Mouse (Mus musculus) ES-Bruce4 (cell line): Measurements from ENCODE around the gene Fbxl7. TPM values are rescaled to one million over a fixed set of nuclear protein-coding genes. Genes with fewer than 3 reads are reported as not detected.

Experiments used
- H3K27ac ChIP-seq: 2 replicates; pipeline ENCODE4 v1.5.1; 2012; ENCODE audit warnings: low read length, inconsistent platforms; ENCODE audit not compliant: insufficient read depth
- H3K27me3 ChIP-seq: 2 replicates; pipeline ENCODE4 v1.6.1; 2012; ENCODE audit warnings: mild to moderate bottlenecking, low read length, inconsistent platforms; ENCODE audit not compliant: control insufficient read depth, poor library complexity, insufficient read depth, severe bottlenecking
- H3K36me3 ChIP-seq: 2 replicates; pipeline ENCODE4 v1.6.1; 2012; ENCODE audit warnings: inconsistent platforms, mild to moderate bottlenecking, low read length, moderate library complexity; ENCODE audit not compliant: control insufficient read depth, poor library complexity, insufficient read depth, severe bottlenecking
- H3K4me1 ChIP-seq: one replicate; pipeline ENCODE4 v1.8.1; 2011; ENCODE audit warnings: low read length; ENCODE audit not compliant: control insufficient read depth, insufficient read depth
- H3K4me3 ChIP-seq: 2 replicates; pipeline ENCODE4 v1.5.1; 2011; ENCODE audit warnings: low read depth, mild to moderate bottlenecking, low read length
- H3K9ac ChIP-seq: 2 replicates; pipeline ENCODE4 v1.6.1; 2012; ENCODE audit warnings: low read depth, mild to moderate bottlenecking, inconsistent platforms; ENCODE audit not compliant: poor library complexity, severe bottlenecking
- H3K9me3 ChIP-seq: replicated peaks from 2 replicates; pipeline ENCODE4 v1.6.1; 2012; ENCODE audit warnings: mild to moderate bottlenecking, low read length, inconsistent platforms; ENCODE audit not compliant: control insufficient read depth, poor library complexity, insufficient read depth, severe bottlenecking
- CTCF ChIP-seq: IDR thresholded peaks from one replicate; pipeline ENCODE4 v1.8.1; 2011; ENCODE audit warnings: low read depth, low read length
- EP300 ChIP-seq: IDR thresholded peaks from 2 replicates; pipeline ENCODE4 v1.6.1; 2011; ENCODE audit warnings: low read depth, low read length; ENCODE audit not compliant: insufficient read depth
- POLR2A ChIP-seq: IDR thresholded peaks from one replicate; pipeline ENCODE4 v1.8.1; 2011; ENCODE audit warnings: low read length; ENCODE audit not compliant: insufficient read depth
- polyA plus RNA-seq: library from polyadenylated mRNA; stranded (reverse); fragments of >200 nt; gene quantifications from 2 replicates; pipeline ENCODE4 v1.2.4, GENCODE M21; 2011; ENCODE audit warnings: low read depth; ENCODE audit not compliant: missing spikeins, insufficient read depth, insufficient read length

The Fbxl7 gene
- polyA plus RNA-seq, 1 experiment: 0.75 TPM

DNA sequence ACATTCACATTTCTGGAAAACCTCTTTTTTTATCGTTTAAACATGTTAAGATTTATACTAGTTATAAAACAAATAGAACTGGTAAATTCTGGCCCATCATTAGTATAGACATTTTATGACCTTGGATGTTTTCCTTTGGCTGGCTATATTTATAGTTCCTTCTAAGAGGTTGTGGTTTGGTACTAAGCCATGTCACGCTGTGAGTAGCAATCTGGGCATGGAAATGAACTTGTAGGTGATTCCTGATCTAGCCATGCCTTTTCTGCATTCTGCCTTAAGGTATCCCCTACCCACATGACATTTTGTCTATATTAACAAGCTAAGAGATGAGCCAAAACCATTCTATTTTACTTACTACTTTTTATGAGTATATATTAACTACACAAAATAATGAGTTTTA lies 329.3 kb downstream of the Fbxl7 start:
- H3K4me1 ChIP-seq: no peaks in the 10 kb centered on the region
- H3K9ac ChIP-seq: no peak overlapping the region
- H3K27ac ChIP-seq: no peak overlapping the region
- no peak overlapping the region for H3K4me3 ChIP-seq
- H3K27me3 ChIP-seq: no peaks in the 10 kb centered on the region
- H3K9me3 ChIP-seq: no peaks in the 10 kb centered on the region
- TF ChIP-seq POLR2A: no peak
- no peak for TF ChIP-seq CTCF
- no peak for TF ChIP-seq EP300
- no peaks in the 10 kb centered on the region for H3K36me3 ChIP-seq

DNA sequence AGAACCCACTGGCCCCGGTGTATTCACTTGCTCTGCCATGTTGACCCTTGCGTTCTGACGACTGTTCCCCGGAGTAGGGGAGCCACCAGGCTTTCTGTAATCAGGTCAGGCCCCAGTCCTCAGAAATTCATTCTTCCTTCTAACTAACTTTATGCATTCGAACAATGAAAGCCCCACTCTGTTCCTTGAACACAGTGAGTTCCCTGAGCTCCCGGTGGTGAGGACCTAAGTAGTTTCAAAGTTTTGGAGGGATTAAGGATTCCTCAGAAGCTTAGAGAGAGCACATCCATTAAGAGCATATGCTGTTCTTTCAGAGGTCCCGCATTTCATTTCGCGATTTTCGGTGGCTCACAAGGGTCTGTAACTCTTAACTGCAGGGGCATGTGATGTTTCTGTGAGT lies 341.8 kb downstream of the Fbxl7 start:
- Histone ChIP-seq H3K4me3 (no peak overlapping the region), H3K36me3 (no peaks in the 10 kb centered on the region), H3K9ac (no peak overlapping the region), H3K27me3 (no peaks in the 10 kb centered on the region), H3K27ac (no peak overlapping the region), H3K4me1 (no peaks in the 10 kb centered on the region), H3K9me3 (peaks cover 4% of the 10 kb centered on the region; the same call in 1 of the 2 replicates)
- TF ChIP-seq EP300 (no peak), POLR2A (no peak), CTCF (no peak)

DNA sequence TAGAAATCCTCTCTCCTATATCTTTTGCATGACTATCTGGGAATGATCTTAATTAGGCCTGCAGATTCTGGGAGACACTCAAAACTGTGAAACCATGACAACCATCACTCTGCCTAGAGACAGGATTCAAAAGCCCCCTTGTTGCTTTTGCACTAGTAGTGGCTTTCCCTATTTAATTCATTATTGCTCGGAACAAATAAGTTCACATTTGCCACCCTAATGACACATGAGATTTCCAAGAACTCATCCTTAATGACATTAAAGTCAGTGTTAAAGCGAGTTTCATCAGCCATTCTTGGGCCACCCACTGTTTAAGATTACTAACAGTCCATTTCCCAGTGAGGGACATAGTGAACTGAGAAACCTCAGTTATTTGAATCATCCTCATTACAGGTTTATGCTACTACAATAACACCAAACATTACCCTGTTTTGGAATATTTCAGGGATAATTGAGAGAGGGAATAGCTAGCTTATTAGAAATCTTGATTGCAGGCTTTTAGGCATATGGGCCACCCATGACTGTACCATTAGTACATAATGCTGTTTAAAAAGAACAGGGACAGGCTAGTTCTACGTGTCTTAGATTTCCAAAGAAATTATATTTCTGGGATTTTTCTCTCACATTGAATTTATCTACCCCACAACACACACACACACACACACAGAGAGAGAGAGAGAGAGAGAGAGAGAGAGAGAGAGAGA lies 361.2 kb downstream of the Fbxl7 start:
- no peaks in the 10 kb centered on the region for H3K9me3 ChIP-seq
- no peaks in the 10 kb centered on the region for H3K36me3 ChIP-seq
- H3K27me3 ChIP-seq: no peaks in the 10 kb centered on the region
- TF ChIP-seq POLR2A (no peak), CTCF (no peak), EP300 (no peak)
- no peaks in the 10 kb centered on the region for H3K4me1 ChIP-seq
- no peak overlapping the region for H3K9ac ChIP-seq
- H3K4me3 ChIP-seq: no peak overlapping the region
- no peak overlapping the region for H3K27ac ChIP-seq

DNA sequence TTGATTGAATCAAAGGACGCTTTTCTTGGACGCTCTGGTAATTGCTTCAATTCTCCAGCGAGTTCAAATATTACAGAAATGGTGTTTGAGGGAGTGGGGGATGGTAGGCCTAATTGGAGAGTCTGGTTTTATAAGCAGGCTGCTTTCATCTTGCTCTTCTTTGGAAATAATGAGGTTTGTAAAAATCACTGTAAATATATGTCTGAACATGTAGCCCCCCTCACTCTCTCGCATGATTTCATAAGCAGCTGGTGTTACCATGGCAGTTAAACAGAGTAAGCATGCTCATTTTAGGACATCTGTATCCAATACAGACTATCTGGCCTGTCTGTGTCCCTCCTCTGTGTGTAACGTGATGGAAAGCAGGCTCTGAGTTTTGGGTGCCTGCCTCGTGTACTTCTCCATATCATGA lies 376.2 kb downstream of the Fbxl7 start:
- Histone ChIP-seq H3K9me3 (no peaks in the 10 kb centered on the region), H3K4me3 (no peak overlapping the region), H3K27ac (no peak overlapping the region), H3K9ac (no peak overlapping the region), H3K36me3 (no peaks in the 10 kb centered on the region), H3K4me1 (no peaks in the 10 kb centered on the region), H3K27me3 (no peaks in the 10 kb centered on the region)
- TF ChIP-seq POLR2A (no peak), CTCF (no peak), EP300 (no peak)

DNA sequence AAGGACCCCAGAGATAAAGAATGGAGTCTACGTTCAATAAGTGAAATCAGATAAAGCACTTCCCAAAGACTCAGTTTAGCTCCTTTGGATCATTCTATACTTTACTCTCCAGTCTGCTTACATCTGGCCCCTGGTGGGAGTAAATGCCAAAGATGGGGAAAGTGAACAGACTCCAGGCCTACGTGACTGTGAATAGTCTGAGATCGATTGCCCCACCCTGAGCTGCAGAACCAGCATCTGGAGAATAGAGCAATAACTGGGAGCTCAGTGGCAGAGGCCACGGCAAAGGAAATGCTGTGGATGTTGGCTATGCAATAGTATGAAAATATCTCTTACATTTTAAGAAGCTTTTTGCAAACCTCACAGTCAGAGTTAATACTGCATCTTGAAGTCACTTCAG lies 394.4 kb downstream of the Fbxl7 start:
- TF ChIP-seq CTCF: no peak
- TF ChIP-seq POLR2A: no peak
- TF ChIP-seq EP300: no peak
- no peak overlapping the region for H3K4me3 ChIP-seq

More for the DNA sequence above, 394.4 kb downstream of the Fbxl7 start:
- Histone ChIP-seq H3K36me3 (no peaks in the 10 kb centered on the region), H3K9ac (no peak overlapping the region), H3K9me3 (no peaks in the 10 kb centered on the region), H3K27me3 (no peaks in the 10 kb centered on the region), H3K4me1 (no peaks in the 10 kb centered on the region), H3K27ac (no peak overlapping the region)
